Mouse (Mus musculus) heart, embryonic 10.5 days (tissue): ENCODE data around the gene Bcas3. TPM values are rescaled to one million over a fixed set of nuclear protein-coding genes. Genes with fewer than 3 reads are reported as not detected.
A peak's percentile ranks its signal among the peaks of the same experiment; 100 is the strongest.

Experiments
- DNase-seq: peaks from one replicate; pipeline ENCODE4 v3.0.0-alpha.2; 2017; ENCODE audit warnings: low spot score
- H3K27ac ChIP-seq: fragments of 300-500 bp; sonication (generic); 2 replicates; pipeline ENCODE4 v1.5.1; 2016; ENCODE audit warnings: mild to moderate bottlenecking
- H3K27me3 ChIP-seq: fragments of 300-500 bp; sonication (generic); 2 replicates; pipeline ENCODE4 v1.6.1; 2016; ENCODE audit warnings: mild to moderate bottlenecking; ENCODE audit not compliant: poor library complexity, insufficient read depth, severe bottlenecking
- H3K36me3 ChIP-seq: fragments of 300-500 bp; sonication (generic); 2 replicates; pipeline ENCODE4 v1.6.1; 2016; ENCODE audit warnings: mild to moderate bottlenecking, moderate library complexity
- H3K4me1 ChIP-seq: fragments of 300-500 bp; sonication (generic); 2 replicates; pipeline ENCODE4 v1.6.1; 2016; ENCODE audit warnings: mild to moderate bottlenecking
- H3K4me3 ChIP-seq: fragments of 300-500 bp; sonication (generic); 2 replicates; pipeline ENCODE4 v1.5.1; 2016; ENCODE audit warnings: mild to moderate bottlenecking, moderate library complexity
- H3K9me3 ChIP-seq: fragments of 300-500 bp; sonication (generic); 2 replicates; pipeline ENCODE4 v1.6.1; 2016; ENCODE audit warnings: mild to moderate bottlenecking, moderate library complexity
- WGBS: fragments of 180-500 bp; shearing (Covaris S2); methylation state at CpG from one replicate; pipeline ENCODE4 v1.1.7; 2016; 5-methylcytosine and 5-hydroxymethylcytosine counted together
- polyA plus RNA-seq: library from polyadenylated mRNA; unstranded; fragments of >200 nt; fragmentation: Nextera tagmentation; extraction: Ambion mirVana; gene quantifications from 2 replicates; pipeline ENCODE4 v1.2.1, GENCODE M21; 2016

Bcas3 gene
- polyA plus RNA-seq, 1 experiment from 2014 or later, result 22.4 TPM

GRCm38 (mm10) chr11:85834386-85834931 is 481.5 kb downstream of the Bcas3 start:
- H3K36me3 ChIP-seq, result peaks cover 10% of the 10 kb centered on the region; the same call in 1 of the 2 replicates
- 7% methylated on average over 17 of the region's 17 CpGs for whole genome bisulfite sequencing
- peak overlapping the region; percentile 75 for H3K4me3 ChIP-seq
- peak overlapping the region; percentile 91 for H3K27ac ChIP-seq
- DNase-seq, result no peak
- H3K9me3 ChIP-seq, result no peaks in the 10 kb centered on the region
- H3K27me3 ChIP-seq, result peaks cover 99% of the 10 kb centered on the region
- peaks cover 66% of the 10 kb centered on the region for H3K4me1 ChIP-seq

GRCm38 (mm10) chr11:85835001-85835752 is 482.2 kb downstream of the Bcas3 start:
- DNase-seq, result no peak
- peaks cover 10% of the 10 kb centered on the region; the same call in 1 of the 2 replicates for H3K36me3 ChIP-seq
- H3K4me1 ChIP-seq, result peaks cover 62% of the 10 kb centered on the region
- H3K4me3 ChIP-seq, result peak overlapping the region; percentile 75
- no peaks in the 10 kb centered on the region for H3K9me3 ChIP-seq
- peaks cover 99% of the 10 kb centered on the region for H3K27me3 ChIP-seq
- H3K27ac ChIP-seq, result peak overlapping the region; percentile 91
- 18% methylated on average over 9 of the region's 9 CpGs for WGBS

GRCm38 (mm10) chr11:85835753-85836522 is 483.0 kb downstream of the Bcas3 start:
- Histone ChIP-seq H3K4me3 (peak overlapping the region; percentile 75), H3K4me1 (peaks cover 63% of the 10 kb centered on the region), H3K27me3 (peaks cover 99% of the 10 kb centered on the region), H3K9me3 (no peaks in the 10 kb centered on the region), H3K27ac (peak overlapping the region; percentile 89), H3K36me3 (peaks cover 14% of the 10 kb centered on the region)
- WGBS, result 19% methylated on average over 16 of the region's 16 CpGs
- no peak for DNase-seq

- H3K4me1 ChIP-seq, result peaks cover 62% of the 10 kb centered on the region
- H3K36me3 ChIP-seq, result peaks cover 14% of the 10 kb centered on the region
- no peaks in the 10 kb centered on the region for H3K9me3 ChIP-seq
- peak overlapping the region; percentile 75 for H3K4me3 ChIP-seq
- H3K27me3 ChIP-seq, result peaks cover 99% of the 10 kb centered on the region
- no peak for DNase-seq
- peak overlapping the region; percentile 89 for H3K27ac ChIP-seq
- 6% methylated on average over 32 of the region's 32 CpGs for WGBS
Observed at GRCm38 (mm10) chr11:85836523-85837290, 483.7 kb downstream of the Bcas3 start.

GRCm38 (mm10) chr11:85837291-85837647 is 484.3 kb downstream of the Bcas3 start:
- peaks cover 62% of the 10 kb centered on the region for H3K4me1 ChIP-seq
- 1% methylated on average over 18 of the region's 18 CpGs for WGBS
- peak overlapping the region; percentile 89 for H3K27ac ChIP-seq
- no peak for DNase-seq
- H3K27me3 ChIP-seq, result peaks cover 99% of the 10 kb centered on the region
- H3K36me3 ChIP-seq, result peaks cover 14% of the 10 kb centered on the region
- H3K4me3 ChIP-seq, result peak overlapping the region; percentile 75
- H3K9me3 ChIP-seq, result no peaks in the 10 kb centered on the region

- DNase-seq, result no peak
- H3K4me3 ChIP-seq, result peak overlapping the region; percentile 75
- peaks cover 65% of the 10 kb centered on the region for H3K4me1 ChIP-seq
- peaks cover 99% of the 10 kb centered on the region for H3K27me3 ChIP-seq
- H3K27ac ChIP-seq, result peak overlapping the region; percentile 89
- H3K36me3 ChIP-seq, result peaks cover 14% of the 10 kb centered on the region
- no peaks in the 10 kb centered on the region for H3K9me3 ChIP-seq
- under 1% methylated on average over 65 of the region's 67 CpGs for WGBS
Observed at GRCm38 (mm10) chr11:85837648-85838423, 484.9 kb downstream of the Bcas3 start.

- Histone ChIP-seq H3K36me3 (peaks cover 14% of the 10 kb centered on the region), H3K4me3 (peak overlapping the region; percentile 75), H3K27ac (peak overlapping the region; percentile 89), H3K9me3 (no peaks in the 10 kb centered on the region), H3K4me1 (peaks cover 68% of the 10 kb centered on the region), H3K27me3 (peaks cover 94% of the 10 kb centered on the region)
- no peak for DNase-seq
- 9% methylated on average over 20 of the region's 20 CpGs for WGBS
Observed at GRCm38 (mm10) chr11:85838424-85839257, 485.7 kb downstream of the Bcas3 start.

- H3K9me3 ChIP-seq, result no peaks in the 10 kb centered on the region
- H3K36me3 ChIP-seq, result peaks cover 14% of the 10 kb centered on the region
- WGBS, result 15% methylated on average over 7 of the region's 7 CpGs
- H3K27me3 ChIP-seq, result peaks cover 86% of the 10 kb centered on the region
- no peak for DNase-seq
- H3K27ac ChIP-seq, result peak overlapping the region; percentile 38; the same call in 1 of the 2 replicates
- H3K4me1 ChIP-seq, result peaks cover 73% of the 10 kb centered on the region
- H3K4me3 ChIP-seq, result peak overlapping the region; percentile 75
Observed at GRCm38 (mm10) chr11:85839258-85840030, 486.5 kb downstream of the Bcas3 start.

- H3K4me3 ChIP-seq, result peak overlapping the region; percentile 49
- peaks cover 68% of the 10 kb centered on the region for H3K4me1 ChIP-seq
- H3K27ac ChIP-seq, result peak overlapping the region; percentile 71
- no peaks in the 10 kb centered on the region for H3K9me3 ChIP-seq
- peaks cover 85% of the 10 kb centered on the region for H3K27me3 ChIP-seq
- DNase-seq, result no peak
- H3K36me3 ChIP-seq, result peaks cover 14% of the 10 kb centered on the region
- 12% methylated on average over 27 of the region's 27 CpGs for WGBS
Observed at GRCm38 (mm10) chr11:85840031-85840802, 487.2 kb downstream of the Bcas3 start.

- peaks cover 67% of the 10 kb centered on the region for H3K4me1 ChIP-seq
Observed at GRCm38 (mm10) chr11:85840803-85841145, 487.8 kb downstream of the Bcas3 start.

More at GRCm38 (mm10) chr11:85840803-85841145, 487.8 kb downstream of the Bcas3 start:
- Histone ChIP-seq H3K36me3 (peaks cover 13% of the 10 kb centered on the region), H3K9me3 (no peaks in the 10 kb centered on the region), H3K4me3 (peak overlapping the region; percentile 49), H3K27me3 (peaks cover 85% of the 10 kb centered on the region), H3K27ac (peak overlapping the region; percentile 71)
- 10% methylated on average over 21 of the region's 21 CpGs for WGBS
- DNase-seq, result no peak
